Mouse (Mus musculus): ENCODE results near the gene Fgfr2.

GRCm38 (mm10) chr7:132700107-132700506, 423.0 kb downstream of the Fgfr2 start:
- TF ChIP-seq CTCF (IDR thresholded peaks at IDR 0.05; ENCODE audit: extremely low read depth, insufficient read length, insufficient replicate concordance, low read depth, low read length) (no peak), POLR2A (IDR thresholded peaks at IDR 0.05; ENCODE audit: low read depth, low read length) (no peak)

Data from small intestine, adult 2 months (tissue).